Mouse (Mus musculus) heart, embryonic 11.5 days (tissue): ENCODE results near the gene Zfyve16. TPM values are rescaled to one million over a fixed set of nuclear protein-coding genes. Genes with fewer than 3 reads are reported as not detected.

Experiments used
- ATAC-seq: fragments of 200-750 bp; cut with Nextera tagmentation; replicated peaks from 2 replicates; pipeline ENCODE4 v1.8.0; 2017; ENCODE audit warnings: moderate library complexity; ENCODE audit not compliant: insufficient number of reproducible peaks, low FRiP score, low TSS enrichment
- H3K27ac ChIP-seq: fragments of 300-500 bp; sonication (generic); 2 replicates; pipeline ENCODE4 v1.5.1; 2014; ENCODE audit warnings: mild to moderate bottlenecking, low read depth, low read length
- H3K27me3 ChIP-seq: fragments of 300-500 bp; sonication (generic); 2 replicates; pipeline ENCODE4 v1.6.1; 2014; ENCODE audit warnings: mild to moderate bottlenecking, low read length, mixed read lengths; ENCODE audit not compliant: control insufficient read depth, insufficient read depth
- H3K36me3 ChIP-seq: fragments of 300-500 bp; sonication (generic); 2 replicates; pipeline ENCODE4 v1.6.1; 2014; ENCODE audit warnings: mild to moderate bottlenecking, low read length, moderate library complexity, mixed read lengths; ENCODE audit not compliant: control insufficient read depth, insufficient read depth
- H3K4me1 ChIP-seq: fragments of 300-500 bp; sonication (generic); 2 replicates; pipeline ENCODE4 v1.6.1; 2014; ENCODE audit warnings: low read length; ENCODE audit not compliant: control insufficient read depth, insufficient read depth
- H3K4me2 ChIP-seq: fragments of 300-500 bp; sonication (generic); 2 replicates; pipeline ENCODE4 v1.6.1; 2014; ENCODE audit warnings: mild to moderate bottlenecking, moderate library complexity
- H3K4me3 ChIP-seq: fragments of 300-500 bp; sonication (generic); 2 replicates; pipeline ENCODE4 v1.5.1; 2014; ENCODE audit warnings: low read depth, low read length
- H3K9ac ChIP-seq: fragments of 300-500 bp; sonication (generic); 2 replicates; pipeline ENCODE4 v1.6.1; 2014; ENCODE audit warnings: mild to moderate bottlenecking, low read depth, low read length, moderate library complexity
- H3K9me3 ChIP-seq: fragments of 300-500 bp; sonication (generic); replicated peaks from 2 replicates; pipeline ENCODE4 v1.6.1; 2016; ENCODE audit warnings: low read length; ENCODE audit not compliant: control insufficient read depth
- WGBS: fragments of 180-500 bp; shearing (Covaris S2); extraction: QIAGEN DNeasy Blood & Tissue Kit; methylation state at CpG from one replicate; pipeline ENCODE4 v1.1.7; 2014; ENCODE audit not compliant: insufficient replicate concordance; 5-methylcytosine and 5-hydroxymethylcytosine counted together
- polyA plus RNA-seq: library from polyadenylated mRNA; unstranded; fragments of >200 nt; fragmentation: Nextera tagmentation; extraction: Ambion mirVana; gene quantifications from 2 replicates; pipeline ENCODE4 v1.2.1, GENCODE M21; 2014

Zfyve16 gene
- polyA plus RNA-seq, 1 experiment from 2014 or later: 11.1 TPM

DNA sequence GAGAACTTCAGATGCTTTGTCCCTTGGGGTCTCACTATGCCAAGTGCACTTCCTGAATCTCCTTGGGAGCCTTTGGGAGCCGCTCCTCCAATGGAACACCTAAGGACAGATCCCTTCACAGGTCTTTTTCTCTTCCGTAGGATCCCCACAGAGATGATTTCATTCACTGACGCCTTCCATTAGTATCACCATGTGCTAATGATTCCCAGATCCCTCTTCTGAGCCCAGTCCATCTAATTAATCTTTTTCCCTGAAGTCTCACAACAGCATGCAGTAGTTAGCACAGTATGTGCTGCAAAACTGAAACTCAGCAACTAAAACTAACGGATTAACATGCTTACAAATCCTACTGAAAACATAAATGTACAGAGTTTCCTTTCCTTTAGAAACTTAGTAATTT, 8.5 kb upstream of the Zfyve16 start:
- H3K27me3 ChIP-seq: no peaks in the 10 kb centered on the region
- H3K4me1 ChIP-seq: no peaks in the 10 kb centered on the region
- WGBS: 40% methylated on average over 4 of the region's 4 CpGs
- ATAC-seq: no peak
- no peaks in the 10 kb centered on the region for H3K36me3 ChIP-seq
- H3K27ac ChIP-seq: no peak overlapping the region
- H3K4me2 ChIP-seq: no peak overlapping the region
- H3K9ac ChIP-seq: no peak overlapping the region
- H3K9me3 ChIP-seq: no peaks in the 10 kb centered on the region
- no peak overlapping the region for H3K4me3 ChIP-seq

DNA sequence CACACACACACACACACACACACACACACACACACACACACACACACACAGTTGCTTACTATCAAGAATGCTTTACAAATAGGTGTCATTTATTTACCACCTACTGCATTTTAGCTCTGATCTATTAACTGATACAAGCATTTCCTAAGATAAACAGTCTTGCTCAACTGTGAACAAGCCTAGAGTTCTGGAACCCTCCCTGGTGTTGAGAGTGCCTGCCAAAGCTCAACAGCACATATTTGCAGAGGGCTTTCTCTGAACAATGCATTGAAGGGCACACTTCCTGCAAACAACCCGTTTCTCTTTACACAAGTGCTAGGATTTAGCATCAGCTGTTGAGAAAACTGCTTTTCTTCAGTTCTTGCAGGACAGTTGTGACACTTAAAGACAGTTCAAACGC, 3.1 kb upstream of the Zfyve16 start:
- 38% methylated on average over 2 of the region's 2 CpGs for WGBS

DNA sequence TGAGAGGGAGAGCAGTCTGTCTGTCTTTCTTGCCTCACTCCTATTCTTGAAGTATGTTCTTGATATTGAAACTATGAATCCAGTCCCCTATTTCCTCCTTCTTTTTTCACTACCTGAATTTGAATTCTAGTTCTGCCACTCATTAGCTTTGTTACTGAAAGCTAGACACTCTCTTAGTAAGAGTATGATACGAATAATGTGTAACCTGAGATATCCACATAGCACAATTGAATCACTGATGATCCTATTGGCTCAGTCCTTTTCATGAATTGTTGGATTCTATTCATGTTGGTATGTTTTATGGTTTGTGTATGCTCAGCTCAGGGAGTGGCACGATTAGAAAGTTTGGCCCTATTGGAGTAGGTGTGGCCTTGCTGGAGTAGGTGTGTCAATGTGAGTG, 1.5 kb upstream of the Zfyve16 start:
- H3K27ac ChIP-seq: no peak overlapping the region
- H3K36me3 ChIP-seq: no peaks in the 10 kb centered on the region
- no peak overlapping the region for H3K9ac ChIP-seq
- no peaks in the 10 kb centered on the region for H3K9me3 ChIP-seq
- H3K4me2 ChIP-seq: no peak overlapping the region
- no peaks in the 10 kb centered on the region for H3K27me3 ChIP-seq
- ATAC-seq: no peak
- WGBS: 89% methylated on average over 2 of the region's 2 CpGs
- H3K4me3 ChIP-seq: no peak overlapping the region
- peaks cover 6% of the 10 kb centered on the region; the same call in 1 of the 2 replicates for H3K4me1 ChIP-seq

More for the DNA sequence above, 3.1 kb upstream of the Zfyve16 start:
- no peak overlapping the region for H3K4me3 ChIP-seq
- H3K9me3 ChIP-seq: no peaks in the 10 kb centered on the region
- no peak overlapping the region for H3K4me2 ChIP-seq
- no peaks in the 10 kb centered on the region for H3K36me3 ChIP-seq
- no peak for ATAC-seq
- H3K9ac ChIP-seq: no peak overlapping the region
- peaks cover 6% of the 10 kb centered on the region; the same call in 1 of the 2 replicates for H3K4me1 ChIP-seq
- H3K27me3 ChIP-seq: no peaks in the 10 kb centered on the region
- H3K27ac ChIP-seq: no peak overlapping the region

DNA sequence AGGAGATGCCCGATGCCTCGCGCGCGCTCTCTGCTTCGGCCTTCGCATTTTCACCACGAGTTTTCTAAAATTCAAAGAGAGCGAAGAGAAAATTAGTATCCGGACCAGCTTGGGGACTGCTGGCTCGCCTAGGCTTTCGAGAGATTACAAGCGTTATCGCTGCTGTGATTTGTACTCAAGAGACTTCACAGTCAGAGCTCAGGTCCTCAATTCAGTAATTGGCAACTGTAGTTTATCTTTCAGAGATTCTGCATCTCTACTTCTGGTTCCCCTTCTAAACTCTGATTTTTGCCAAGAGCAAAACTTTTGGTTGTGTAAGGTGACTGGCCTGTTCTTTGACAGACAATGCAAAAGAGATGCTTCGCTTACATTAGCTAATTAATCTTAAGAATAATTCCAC, 569 bp upstream of the Zfyve16 start:
- peaks cover 6% of the 10 kb centered on the region; the same call in 1 of the 2 replicates for H3K4me1 ChIP-seq
- no peak for ATAC-seq
- WGBS: 6% methylated on average over 15 of the region's 15 CpGs

DNA sequence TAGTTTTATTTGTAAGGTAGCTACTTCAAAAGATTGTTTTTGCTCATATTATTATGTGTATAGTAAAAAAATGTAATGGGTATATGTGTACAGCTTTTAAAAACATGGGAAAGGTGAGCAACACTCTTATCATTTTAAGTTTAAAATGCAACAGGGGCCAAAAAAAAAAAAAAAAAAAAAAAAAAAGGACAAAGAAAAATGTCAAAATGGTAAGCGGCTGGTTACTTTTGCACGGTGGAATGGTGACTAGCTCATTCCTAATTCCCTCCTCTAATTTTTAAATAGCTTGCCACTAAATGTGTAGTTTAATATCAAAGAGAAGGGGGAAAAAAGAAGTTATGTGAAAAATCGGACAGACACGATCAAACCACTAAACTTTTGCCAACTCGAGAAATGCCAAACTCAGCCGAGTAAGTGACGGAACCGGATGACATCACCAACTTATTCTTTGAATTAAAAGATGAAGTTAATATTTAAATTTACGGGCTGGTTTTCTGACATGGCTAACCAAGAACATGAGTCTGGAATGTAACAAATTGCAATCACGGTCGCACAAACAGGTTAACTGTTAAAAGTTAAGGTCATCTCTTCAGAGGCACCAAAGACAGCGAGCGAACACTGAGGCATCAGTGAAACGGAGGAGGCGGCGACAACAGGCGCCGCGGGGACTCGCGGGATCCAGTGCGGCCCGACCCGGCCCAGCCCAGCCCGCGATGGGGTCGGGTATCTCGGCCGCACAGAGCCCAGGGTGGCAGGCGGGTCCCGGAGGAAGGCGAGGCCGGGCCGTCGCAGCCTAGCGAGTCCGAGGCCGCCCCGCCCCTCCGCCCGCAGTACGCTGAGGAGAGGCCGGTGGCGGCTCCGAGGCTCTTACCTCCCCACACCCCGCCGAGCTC, 594 bp downstream of the Zfyve16 start:
- 4% methylated on average over 46 of the region's 47 CpGs for WGBS
- H3K4me1 ChIP-seq: peaks cover 6% of the 10 kb centered on the region; the same call in 1 of the 2 replicates
- peak; percentile 91 for ATAC-seq

More for the DNA sequence above, 569 bp upstream of the Zfyve16 start:
- peak overlapping the region; percentile 73 for H3K4me3 ChIP-seq
- peak overlapping the region; percentile 90 for H3K9ac ChIP-seq
- no peaks in the 10 kb centered on the region for H3K36me3 ChIP-seq
- peak overlapping the region; percentile 93 for H3K27ac ChIP-seq
- H3K9me3 ChIP-seq: no peaks in the 10 kb centered on the region
- no peaks in the 10 kb centered on the region for H3K27me3 ChIP-seq
- peak overlapping the region; percentile 82 for H3K4me2 ChIP-seq

DNA sequence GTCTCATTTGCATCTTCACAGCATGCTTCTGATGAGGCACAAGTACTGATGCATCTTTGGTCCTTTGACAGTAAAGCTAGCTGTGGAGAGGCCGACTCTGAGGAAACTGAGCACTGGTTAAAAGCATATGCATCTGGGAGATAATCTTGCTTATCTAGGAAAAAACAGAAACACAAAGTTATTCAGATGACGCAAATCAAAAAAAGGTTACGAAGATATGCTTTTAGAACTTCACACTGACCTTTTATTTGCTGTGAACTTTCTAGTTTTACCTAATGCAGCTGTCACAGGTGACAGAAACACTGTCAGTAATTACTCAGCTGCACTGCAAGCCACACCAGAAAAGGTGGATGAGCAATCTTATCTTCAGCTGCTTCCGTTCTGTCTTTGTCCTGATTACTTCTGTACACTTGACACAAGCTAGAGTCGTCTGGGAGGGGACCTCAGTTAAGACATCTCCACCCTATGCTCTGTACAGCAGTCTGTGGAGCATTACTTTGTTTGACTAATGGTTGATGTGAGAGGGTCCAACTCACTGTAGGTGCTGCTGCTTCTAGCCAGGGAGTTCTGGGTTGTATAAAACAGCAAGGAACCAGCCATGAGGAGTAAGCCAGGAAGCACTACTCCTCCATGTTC, 7.4 kb downstream of the Zfyve16 start:
- ATAC-seq: no peak
- Histone ChIP-seq H3K36me3 (peaks cover 4% of the 10 kb centered on the region; the same call in 1 of the 2 replicates), H3K27me3 (no peaks in the 10 kb centered on the region)

More for the DNA sequence above, 594 bp downstream of the Zfyve16 start:
- no peaks in the 10 kb centered on the region for H3K36me3 ChIP-seq
- peak overlapping the region; percentile 90 for H3K9ac ChIP-seq
- peak overlapping the region; percentile 82 for H3K4me2 ChIP-seq
- H3K27ac ChIP-seq: peak overlapping the region; percentile 93
- H3K9me3 ChIP-seq: no peaks in the 10 kb centered on the region
- peak overlapping the region; percentile 73 for H3K4me3 ChIP-seq
- no peaks in the 10 kb centered on the region for H3K27me3 ChIP-seq

DNA sequence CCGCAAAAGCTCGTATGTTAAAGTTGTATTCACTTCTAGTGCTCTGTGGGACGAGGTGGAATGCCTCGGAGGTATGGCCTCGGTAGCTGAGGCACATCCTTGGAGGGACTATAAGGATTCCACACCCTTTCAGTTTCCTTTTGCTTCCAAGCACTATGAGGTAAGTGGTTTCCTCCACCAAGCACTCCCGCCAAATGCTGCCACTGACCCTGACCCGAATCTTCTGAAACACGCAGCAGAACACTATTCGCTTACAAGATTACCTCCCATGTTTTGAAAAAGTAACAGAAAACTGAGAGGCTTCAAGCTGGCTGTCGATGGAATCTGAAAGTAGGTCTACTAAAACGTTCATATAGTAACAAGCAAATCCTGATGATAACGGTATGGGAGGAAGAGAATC, 25.8 kb downstream of the Zfyve16 start:
- Histone ChIP-seq H3K9ac (no peak overlapping the region), H3K4me3 (no peak overlapping the region), H3K27me3 (no peaks in the 10 kb centered on the region), H3K4me2 (no peak overlapping the region), H3K27ac (no peak overlapping the region), H3K4me1 (no peaks in the 10 kb centered on the region), H3K36me3 (no peaks in the 10 kb centered on the region), H3K9me3 (no peaks in the 10 kb centered on the region)
- 81% methylated on average over 12 of the region's 12 CpGs for WGBS
- ATAC-seq: no peak

More for the DNA sequence above, 7.4 kb downstream of the Zfyve16 start:
- Histone ChIP-seq H3K4me2 (no peak overlapping the region), H3K9ac (no peak overlapping the region), H3K27ac (no peak overlapping the region), H3K4me3 (no peak overlapping the region), H3K4me1 (no peaks in the 10 kb centered on the region), H3K9me3 (no peaks in the 10 kb centered on the region)
- WGBS: 68% methylated on average over 5 of the region's 5 CpGs

DNA sequence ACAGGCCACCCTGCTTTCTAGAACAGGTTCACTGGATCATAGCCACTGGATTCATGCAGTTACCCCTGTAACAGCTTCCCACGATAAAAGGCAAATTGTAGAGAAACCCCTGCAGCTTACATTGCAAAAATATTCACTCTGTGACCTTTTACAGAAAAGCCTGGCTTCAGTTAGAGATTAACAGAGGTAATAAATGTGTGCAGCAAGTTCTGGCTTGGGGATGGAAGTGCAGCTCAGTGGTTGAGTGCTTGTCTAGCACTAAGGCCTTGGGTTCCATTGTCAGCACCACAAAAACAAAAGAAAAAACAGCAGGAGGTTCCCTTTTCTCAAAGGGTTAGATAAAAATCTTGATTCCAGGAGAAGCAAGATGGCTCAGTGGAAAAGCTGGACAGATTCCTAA, 38.7 kb downstream of the Zfyve16 start:
- H3K4me3 ChIP-seq: no peak overlapping the region
- no peak overlapping the region for H3K4me2 ChIP-seq
- WGBS: 81% methylated on average over 1 of the region's 1 CpGs
- ATAC-seq: no peak
- H3K9me3 ChIP-seq: no peaks in the 10 kb centered on the region
- H3K27ac ChIP-seq: no peak overlapping the region
- H3K9ac ChIP-seq: no peak overlapping the region
- no peaks in the 10 kb centered on the region for H3K4me1 ChIP-seq
- H3K36me3 ChIP-seq: peaks cover 3% of the 10 kb centered on the region; the same call in 1 of the 2 replicates
- no peaks in the 10 kb centered on the region for H3K27me3 ChIP-seq
